Mouse (Mus musculus) stomach, postnatal 0 days (tissue): ENCODE measurements at regions not wholly inside any gene's neighbourhood (a gene's known extent, or its start where the extent isn't known, plus 50 kb on each side); places are given as distances from the start of the nearest gene placed in this dataset.

Source experiments
- ATAC-seq: fragments of 200-750 bp; cut with Nextera tagmentation; 2 replicates; pipeline ENCODE4 v1.8.0; 2017; ENCODE audit not compliant: low FRiP score, low TSS enrichment
- DNase-seq: peaks from one replicate; pipeline ENCODE4 v3.0.0-alpha.2; 2016; ENCODE audit warnings: low spot score
- H3K27ac ChIP-seq: fragments of 300-500 bp; sonication (generic); replicated peaks from 2 replicates; pipeline ENCODE4 v1.5.1; 2014; ENCODE audit warnings: mild to moderate bottlenecking, control low read depth
- H3K27me3 ChIP-seq: fragments of 300-500 bp; sonication (generic); 2 replicates; pipeline ENCODE4 v1.6.1; 2014; ENCODE audit warnings: low read length; ENCODE audit not compliant: control insufficient read depth, insufficient read depth
- H3K36me3 ChIP-seq: fragments of 300-500 bp; sonication (generic); 2 replicates; pipeline ENCODE4 v1.6.1; 2014; ENCODE audit warnings: low read length, mixed read lengths; ENCODE audit not compliant: control insufficient read depth, insufficient read depth
- H3K4me1 ChIP-seq: fragments of 300-500 bp; sonication (generic); replicated peaks from 2 replicates; pipeline ENCODE4 v1.6.1; 2014; ENCODE audit warnings: antibody characterized with exemption; ENCODE audit not compliant: control insufficient read depth, insufficient read depth
- H3K4me2 ChIP-seq: fragments of 300-500 bp; sonication (generic); replicated peaks from 2 replicates; pipeline ENCODE4 v1.6.1; 2014; ENCODE audit warnings: low read depth, mild to moderate bottlenecking, control low read depth, moderate library complexity
- H3K4me3 ChIP-seq: fragments of 300-500 bp; sonication (generic); 2 replicates; pipeline ENCODE4 v1.5.1; 2014; ENCODE audit warnings: low read depth, low read length, control low read depth
- H3K9ac ChIP-seq: fragments of 300-500 bp; sonication (generic); 2 replicates; pipeline ENCODE4 v1.6.1; 2014; ENCODE audit warnings: mild to moderate bottlenecking, low read length, control low read depth, mixed read lengths
- H3K9me3 ChIP-seq: fragments of 300-500 bp; sonication (generic); 2 replicates; pipeline ENCODE4 v1.6.1; 2016; ENCODE audit warnings: low read length; ENCODE audit not compliant: control insufficient read depth
- CTCF ChIP-seq: IDR thresholded peaks from 2 replicates; pipeline ENCODE4 v1.5.1; 2016; ENCODE audit warnings: antibody characterized with exemption, low read depth, mild to moderate bottlenecking, moderate library complexity
- EP300 ChIP-seq: optimal IDR thresholded peaks from 2 replicates; pipeline ENCODE3; 2016; ENCODE audit warnings: antibody characterized with exemption
- WGBS: fragments of 180-500 bp; shearing (Covaris S2); extraction: QIAGEN DNeasy Blood & Tissue Kit; methylation state at CpG from one replicate; pipeline ENCODE4 v1.1.7; 2014; 5-methylcytosine and 5-hydroxymethylcytosine counted together

GRCm38 (mm10) chr10:67651386-67651785 is 102.6 kb upstream of the Ado start:
- ATAC-seq (no peak), DNase-seq (no peak)
- TF ChIP-seq EP300 (no peak), CTCF (no peak)
- H3K36me3 ChIP-seq: no peaks in the 10 kb centered on the region
- no peak overlapping the region for H3K4me3 ChIP-seq
- H3K9ac ChIP-seq: no peak overlapping the region
- no peaks in the 10 kb centered on the region for H3K9me3 ChIP-seq
- H3K4me2 ChIP-seq: no peak overlapping the region
- no peak overlapping the region for H3K27ac ChIP-seq
- WGBS: 70% methylated on average over 2 of the region's 2 CpGs
- no peaks in the 10 kb centered on the region for H3K27me3 ChIP-seq
- H3K4me1 ChIP-seq: no peaks in the 10 kb centered on the region

- no peaks in the 10 kb centered on the region for H3K27me3 ChIP-seq
- ATAC-seq (no peak), DNase-seq (no peak)
- H3K27ac ChIP-seq: no peak overlapping the region
- no peak overlapping the region for H3K9ac ChIP-seq
- no peaks in the 10 kb centered on the region for H3K4me1 ChIP-seq
- TF ChIP-seq EP300 (no peak), CTCF (no peak)
- H3K4me2 ChIP-seq: peak overlapping the region; percentile 38
- H3K4me3 ChIP-seq: peak overlapping the region; percentile 17; the same call in 1 of the 2 replicates
- H3K36me3 ChIP-seq: no peaks in the 10 kb centered on the region
- 26% methylated on average over 20 of the region's 20 CpGs for WGBS
- no peaks in the 10 kb centered on the region for H3K9me3 ChIP-seq
These were observed 99.3 kb upstream of the Ado start for GRCm38 (mm10) chr10:67647777-67648727.

- no peaks in the 10 kb centered on the region for H3K36me3 ChIP-seq
- H3K27ac ChIP-seq: no peak overlapping the region
- H3K4me2 ChIP-seq: peak overlapping the region; percentile 38
- H3K4me1 ChIP-seq: no peaks in the 10 kb centered on the region
- H3K4me3 ChIP-seq: no peak overlapping the region; the same call in 1 of the 2 replicates
- ATAC-seq (no peak), DNase-seq (no peak)
- no peak overlapping the region for H3K9ac ChIP-seq
- H3K27me3 ChIP-seq: no peaks in the 10 kb centered on the region
- 14% methylated on average over 13 of the region's 14 CpGs for WGBS
- no peaks in the 10 kb centered on the region for H3K9me3 ChIP-seq
- TF ChIP-seq CTCF: no peak
- TF ChIP-seq EP300: no peak
These were observed 98.2 kb upstream of the Ado start for GRCm38 (mm10) chr10:67646659-67647559.

GRCm38 (mm10) chr10:67645821-67646220 is 97.1 kb upstream of the Ado start:
- H3K9ac ChIP-seq: no peak overlapping the region
- TF ChIP-seq CTCF (no peak), EP300 (no peak)
- no peak overlapping the region for H3K4me2 ChIP-seq
- no peaks in the 10 kb centered on the region for H3K4me1 ChIP-seq
- ATAC-seq (no peak), DNase-seq (no peak)
- no peaks in the 10 kb centered on the region for H3K36me3 ChIP-seq
- no peak overlapping the region for H3K27ac ChIP-seq
- H3K4me3 ChIP-seq: no peak overlapping the region
- H3K27me3 ChIP-seq: no peaks in the 10 kb centered on the region
- WGBS: 44% methylated on average over 3 of the region's 3 CpGs
- H3K9me3 ChIP-seq: no peaks in the 10 kb centered on the region

GRCm38 (mm10) chr10:67644280-67644679 is 95.5 kb upstream of the Ado start:
- H3K36me3 ChIP-seq: no peaks in the 10 kb centered on the region
- ATAC-seq: no peak
- 22% methylated on average over 1 of the region's 1 CpGs for WGBS
- H3K9ac ChIP-seq: no peak overlapping the region
- no peak for DNase-seq
- TF ChIP-seq EP300 (no peak), CTCF (no peak)
- no peak overlapping the region for H3K4me2 ChIP-seq
- H3K27me3 ChIP-seq: no peaks in the 10 kb centered on the region
- H3K9me3 ChIP-seq: no peaks in the 10 kb centered on the region
- H3K4me1 ChIP-seq: no peaks in the 10 kb centered on the region
- H3K27ac ChIP-seq: no peak overlapping the region
- H3K4me3 ChIP-seq: no peak overlapping the region
